Mouse (Mus musculus) liver, adult 2 months (tissue): ENCODE results near the gene Fam78a.

ENCODE experiments used
- CTCF ChIP-seq: fragments of 200-500 bp; IDR thresholded peaks from 2 replicates; pipeline ENCODE4 v1.5.1; 2011; ENCODE audit warnings: low read depth, low read length, control low read depth
- POLR2A ChIP-seq: fragments of 200-500 bp; IDR thresholded peaks from 2 replicates; pipeline ENCODE4 v1.6.1; 2011; ENCODE audit warnings: low read length, control low read depth; ENCODE audit not compliant: insufficient read depth; ENCODE audit errors: extremely low read depth

DNA sequence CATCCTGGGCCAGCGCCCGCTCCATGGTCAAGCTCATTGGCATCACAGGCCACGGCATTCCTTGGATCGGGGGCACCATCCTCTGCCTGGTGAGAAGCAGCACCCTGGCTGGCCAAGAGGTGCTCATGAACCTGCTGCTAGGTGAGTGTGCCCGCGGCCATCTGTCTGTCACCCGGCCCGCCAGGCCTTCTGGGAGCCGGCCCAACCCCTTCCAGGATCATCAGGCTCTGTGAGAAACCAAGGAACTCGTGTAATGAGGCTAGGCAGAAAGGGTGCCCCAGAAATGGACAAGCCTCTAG lies 11.4 kb upstream of the Fam78a start:
- no peak for TF ChIP-seq POLR2A
- no peak for TF ChIP-seq CTCF
